Comparison of ENCODE assay signal across 22 mouse cellular contexts in genomic region chr12:31977613-31978195, GRCm38 (mm10). TPM values are rescaled to one million over a fixed set of nuclear protein-coding genes. Genes with fewer than 3 reads are reported as not detected.
A peak's percentile ranks its signal among the peaks of the same experiment; 100 is the strongest.
DNase-seq lines count a peak whose midpoint lies in the region; ATAC-seq and TF ChIP-seq lines count a peak whose summit lies in the region.
"Had no signal": no experiment of that assay in that cellular context is flagged by ENCODE, and none has a peak within 500 bp of the region (broad histone marks: within the 10 kb centered on the region; RNA-seq: fewer than 3 reads in every experiment).

No protein-coding gene starts in this region.

- H3K9ac ChIP-seq in embryonic facial prominence, embryonic 14.5 days (ENCODE audit: low read depth, low read length): no peak overlapping the region
- no peak overlapping the region for H3K9ac ChIP-seq in hindbrain, postnatal 0 days (replicated peaks; ENCODE audit: low read length)
- H3K9ac ChIP-seq in hindbrain, embryonic 13.5 days: no peak overlapping the region
- H3K9ac ChIP-seq in CH12.LX (ENCODE audit: insufficient read depth, low read depth): no peak overlapping the region
- H3K9ac ChIP-seq: embryonic facial prominence, embryonic 13.5 days; forebrain, embryonic 13.5 days; forebrain, postnatal 0 days; heart, embryonic 12.5 days had no signal

- DNase-seq in embryonic facial prominence, embryonic 14.5 days (ENCODE audit: low spot score): peak; percentile 11
- DNase-seq in embryonic facial prominence, embryonic 10.5 days (ENCODE audit: low spot score): no peak
- DNase-seq in hindbrain, postnatal 0 days (ENCODE audit: low spot score): no peak
- DNase-seq in CH12.LX (ENCODE audit: extremely low read depth): no peak
- peak; percentile 4 for DNase-seq in embryo, embryonic 9.5 days (ENCODE audit: extremely low spot score)
- DNase-seq in c-Kit-positive CD71-positive TER-119-positive erythroid progenitor cells, embryonic 14.5 days (ENCODE audit: low spot score): no peak
- DNase-seq: adrenal gland, adult 2 months; adrenal gland, postnatal 25 days; cerebellum, adult 11 months; cerebellum, adult 9-10 months; cerebellum, postnatal 25 days; forebrain, postnatal 0 days; gastrocnemius, postnatal 36 days; heart, adult 18-20 months; heart, postnatal 36 days; kidney, adult 11 months had no signal

- TF ChIP-seq EP300 in CH12.LX (IDR thresholded peaks at IDR 0.05; ENCODE audit: low read length): no peak

- H3K4me1 ChIP-seq in embryonic facial prominence, embryonic 14.5 days (ENCODE audit: control insufficient read depth, insufficient read depth, low read length): no peaks in the 10 kb centered on the region
- H3K4me1 ChIP-seq in embryonic facial prominence, embryonic 10.5 days: no peaks in the 10 kb centered on the region
- no peaks in the 10 kb centered on the region for H3K4me1 ChIP-seq in hindbrain, postnatal 0 days (ENCODE audit: insufficient read depth, low read length)
- peaks cover 12% of the 10 kb centered on the region for H3K4me1 ChIP-seq in hindbrain, embryonic 13.5 days (replicated peaks)
- peaks cover 7 to 18% of the 10 kb centered on the region in 2 experiments; a peak in 3 of 4 replicates for H3K4me1 ChIP-seq in CH12.LX (ENCODE audit: control insufficient read depth in 1 of 2, insufficient read depth in 2 of 2)

- in situ Hi-C loops in CH12.LX (cut with MboI; ENCODE audit: low pct_ligation_motif_present, low pct_unique_long_range_greater_than_20kb, low sequenced_read_pairs): no loop called here

- no peak for TF ChIP-seq RAD21 in CH12.LX (IDR thresholded peaks at IDR 0.05; ENCODE audit: low read depth, low read length)

- H3K27me3 ChIP-seq in embryonic facial prominence, embryonic 14.5 days (replicated peaks; ENCODE audit: control insufficient read depth, insufficient read depth, low read length): no peaks in the 10 kb centered on the region
- no peaks in the 10 kb centered on the region for H3K27me3 ChIP-seq in embryonic facial prominence, embryonic 10.5 days (replicated peaks; ENCODE audit: low read depth, poor library complexity, severe bottlenecking)
- no peaks in the 10 kb centered on the region for H3K27me3 ChIP-seq in hindbrain, postnatal 0 days (ENCODE audit: insufficient read depth, low read length)
- H3K27me3 ChIP-seq in hindbrain, embryonic 13.5 days: no peaks in the 10 kb centered on the region
- H3K27me3 ChIP-seq in CH12.LX (replicated peaks): no peaks in the 10 kb centered on the region
- H3K27me3 ChIP-seq: embryonic facial prominence, embryonic 13.5 days; forebrain, embryonic 13.5 days; Patski had no signal

- no peak overlapping the region for H3K4me2 ChIP-seq in embryonic facial prominence, embryonic 14.5 days (ENCODE audit: low read depth, low read length)
- no peak overlapping the region for H3K4me2 ChIP-seq in hindbrain, postnatal 0 days (ENCODE audit: low read depth, low read length)
- H3K4me2 ChIP-seq in hindbrain, embryonic 13.5 days: no peak overlapping the region
- no peak overlapping the region for H3K4me2 ChIP-seq in CH12.LX (ENCODE audit: insufficient read depth, low read depth, poor library complexity, severe bottlenecking)
- H3K4me2 ChIP-seq: embryonic facial prominence, embryonic 13.5 days; forebrain, embryonic 13.5 days; heart, embryonic 12.5 days had no signal

- no peak overlapping the region for H3K27ac ChIP-seq in embryonic facial prominence, embryonic 14.5 days (replicated peaks; ENCODE audit: low read depth, low read length)
- H3K27ac ChIP-seq in embryonic facial prominence, embryonic 10.5 days (replicated peaks): no peak overlapping the region
- H3K27ac ChIP-seq in hindbrain, postnatal 0 days: no peak overlapping the region
- H3K27ac ChIP-seq in hindbrain, embryonic 13.5 days: no peak overlapping the region
- no peak overlapping the region for H3K27ac ChIP-seq in CH12.LX (ENCODE audit: insufficient read depth, low read depth)
- H3K27ac ChIP-seq: embryonic facial prominence, embryonic 13.5 days; forebrain, embryonic 13.5 days had no signal

- WGBS in embryonic facial prominence, embryonic 14.5 days: 53% methylated on average over 12 of the region's 12 CpGs
- 78% methylated on average over 12 of the region's 12 CpGs for WGBS in embryonic facial prominence, embryonic 10.5 days
- WGBS in hindbrain, postnatal 0 days: 51% methylated on average over 12 of the region's 12 CpGs
- 62% methylated on average over 12 of the region's 12 CpGs for WGBS in hindbrain, embryonic 13.5 days

- no peak for TF ChIP-seq CTCF in hindbrain, postnatal 0 days (IDR thresholded peaks at IDR 0.05; ENCODE audit: low read depth)
- TF ChIP-seq CTCF in CH12.LX (conservative IDR thresholded peaks at IDR 0.05 in 1 of 2, IDR thresholded peaks at IDR 0.05 in 1 of 2; ENCODE audit: low read depth in 2 of 2, low read length in 2 of 2): no peak

- TF ChIP-seq POLR2A in CH12.LX (IDR thresholded peaks at IDR 0.05; ENCODE audit: low read depth, low read length): no peak

- dilution Hi-C loops in CH12.LX (cut with MboI; ENCODE audit: extremely low pct_ligation_motif_present, extremely low pct_unique_long_range_greater_than_20kb, low sequenced_read_pairs): no loop called here

- H3K9me3 ChIP-seq in embryonic facial prominence, embryonic 14.5 days (ENCODE audit: control insufficient read depth, low read length): no peaks in the 10 kb centered on the region
- no peaks in the 10 kb centered on the region for H3K9me3 ChIP-seq in embryonic facial prominence, embryonic 10.5 days
- no peaks in the 10 kb centered on the region for H3K9me3 ChIP-seq in hindbrain, postnatal 0 days (ENCODE audit: low read length)
- no peaks in the 10 kb centered on the region for H3K9me3 ChIP-seq in hindbrain, embryonic 13.5 days
- H3K9me3 ChIP-seq in CH12.LX (replicated peaks; ENCODE audit: low read length): no peaks in the 10 kb centered on the region
- H3K9me3 ChIP-seq: embryonic facial prominence, embryonic 13.5 days; forebrain, embryonic 13.5 days; heart, embryonic 12.5 days had no signal

- no peak for ATAC-seq in embryonic facial prominence, embryonic 14.5 days (ENCODE audit: low read depth)
- 0 out of 2 replicates have a peak, but pooled peaks have one; percentile 25 for ATAC-seq in hindbrain, postnatal 0 days
- ATAC-seq in hindbrain, embryonic 13.5 days (ENCODE audit: low FRiP score): no peak
- ATAC-seq: forebrain, embryonic 13.5 days; hindbrain, embryonic 16.5 days; Patski had no signal

- H3K36me3 ChIP-seq in embryonic facial prominence, embryonic 14.5 days (ENCODE audit: control insufficient read depth, insufficient read depth, low read length): no peaks in the 10 kb centered on the region
- H3K36me3 ChIP-seq in embryonic facial prominence, embryonic 10.5 days (replicated peaks): peaks cover 9% of the 10 kb centered on the region
- no peaks in the 10 kb centered on the region for H3K36me3 ChIP-seq in hindbrain, postnatal 0 days (ENCODE audit: insufficient read depth, low read length)
- no peaks in the 10 kb centered on the region for H3K36me3 ChIP-seq in hindbrain, embryonic 13.5 days
- H3K36me3 ChIP-seq in CH12.LX (replicated peaks in 1 of 2; ENCODE audit: control insufficient read depth in 1 of 2, insufficient read depth in 1 of 2, low read length in 1 of 2): no peaks in the 10 kb centered on the region
- H3K36me3 ChIP-seq: embryonic facial prominence, embryonic 13.5 days; heart, embryonic 12.5 days had no signal

- no peaks in the 10 kb centered on the region for H3K79me2 ChIP-seq in CH12.LX (replicated peaks; ENCODE audit: control insufficient read depth, extremely low read depth, insufficient read depth, poor library complexity, severe bottlenecking)

- no peak overlapping the region for H3K4me3 ChIP-seq in embryonic facial prominence, embryonic 14.5 days (ENCODE audit: low read depth, low read length)
- no peak overlapping the region for H3K4me3 ChIP-seq in embryonic facial prominence, embryonic 10.5 days
- H3K4me3 ChIP-seq in hindbrain, postnatal 0 days (ENCODE audit: low read length): no peak overlapping the region
- no peak overlapping the region for H3K4me3 ChIP-seq in hindbrain, embryonic 13.5 days
- no peak overlapping the region for H3K4me3 ChIP-seq in CH12.LX (replicated peaks in 1 of 3; ENCODE audit: low read depth in 2 of 3, low read length in 2 of 3, poor library complexity in 1 of 3)
- H3K4me3 ChIP-seq: embryonic facial prominence, embryonic 13.5 days; forebrain, embryonic 13.5 days; heart, embryonic 12.5 days had no signal

TF ChIP-seq in CH12.LX, 34 proteins besides CTCF, POLR2A, EP300 and RAD21:
- TF ChIP-seq POLR2AphosphoS2 (IDR thresholded peaks at IDR 0.05; ENCODE audit: low read depth, low read length) (no peak), BHLHE40 (IDR thresholded peaks at IDR 0.05; ENCODE audit: low read depth, low read length) (0 out of 2 replicates have a peak, but pooled peaks have one; percentile 8), HCFC1 (IDR thresholded peaks at IDR 0.05; ENCODE audit: low read depth, low read length) (no peak), ZNF384 (IDR thresholded peaks at IDR 0.05; ENCODE audit: low read depth, low read length) (no peak), ZMIZ1 (IDR thresholded peaks at IDR 0.05; ENCODE audit: low read depth, low read length) (no peak), MXI1 (IDR thresholded peaks at IDR 0.05; ENCODE audit: low read depth, low read length) (no peak), CHD1 (IDR thresholded peaks at IDR 0.05; ENCODE audit: low read depth, low read length) (no peak), ELF1 (IDR thresholded peaks at IDR 0.05; ENCODE audit: low read depth, low read length) (no peak)

RNA-seq across cellular contexts. Expression of gene Hbp1, which starts 27.4 kb away (rescaled TPM):
- 116 and 129 TPM in 2 replicates for polyA plus RNA-seq in embryonic facial prominence, embryonic 14.5 days (2014; fragmentation: Nextera tagmentation; extraction: Ambion mirVana)
- 92.9 and 103 TPM in 2 replicates for polyA plus RNA-seq in embryonic facial prominence, embryonic 10.5 days (2016; fragmentation: Nextera tagmentation; extraction: Ambion mirVana)
- 49.7 and 50.5 TPM in 2 replicates for total RNA-seq in hindbrain, postnatal 0 days (2014; rRNA removed)
- 40.3 and 41.9 TPM in 2 replicates for polyA plus RNA-seq in hindbrain, postnatal 0 days (2015; fragmentation: Nextera tagmentation; extraction: Ambion mirVana)
- polyA plus RNA-seq in hindbrain, embryonic 13.5 days (2015; fragmentation: Nextera tagmentation; extraction: Ambion mirVana): 66.7 and 68.0 TPM in 2 replicates
- total RNA-seq in CH12.LX (2012; rRNA removed) (11.2 and 17.0 TPM in 2 replicates), CH12.LX (2014; rRNA removed) (24.4 and 32.7 TPM in 2 replicates)
- polyA plus RNA-seq in CH12.LX (2012; ENCODE audit: insufficient read length, low read depth): 13.9 and 16.0 TPM in 2 replicates

Comparison
In these comparisons a context has a peak if more than half of its experiments do, and no peak if none do; other contexts are left out.
1. DNase-seq: peak in embryonic facial prominence, embryonic 14.5 days (single experiment) and embryo, embryonic 9.5 days (single experiment); none in embryonic facial prominence, embryonic 10.5 days (single experiment), hindbrain, postnatal 0 days (single experiment), CH12.LX (single experiment) and c-Kit-positive CD71-positive TER-119-positive erythroid progenitor cells, embryonic 14.5 days (single experiment).